Mouse (Mus musculus): ENCODE results near the gene Snai3. TPM values are rescaled to one million over a fixed set of nuclear protein-coding genes. Genes with fewer than 3 reads are reported as not detected.

Snai3 gene
- total RNA-seq, 2 experiments from 2014 or later = not detected

DNA sequence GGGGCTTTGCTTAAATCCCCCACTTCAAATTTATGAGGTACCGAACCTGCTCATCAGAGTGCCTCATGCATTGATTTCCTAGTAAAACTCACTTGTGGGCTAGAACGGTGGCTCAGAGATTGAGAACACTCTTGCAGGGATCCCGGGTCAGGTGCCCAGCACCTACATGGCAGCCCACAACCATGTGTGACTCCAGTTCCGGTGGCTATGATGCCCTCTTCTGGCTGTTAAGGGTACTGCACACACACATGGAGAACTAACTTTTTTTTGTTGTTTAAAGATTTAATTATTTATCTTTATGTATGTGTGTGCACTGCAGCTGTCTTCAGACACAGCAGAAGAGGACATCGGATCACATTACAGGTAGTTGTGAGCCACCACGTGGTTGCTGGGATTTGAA lies 25.2 kb downstream of the Snai3 start:
- DNase-seq (ENCODE audit: extremely low spot score in 1 of 2, low spot score in 2 of 2) = no peak
- intact Hi-C loops (cut with DNase I) = no loop called here

- intact Hi-C loops (cut with DNase I) = no loop called here
- no peak for DNase-seq (ENCODE audit: extremely low spot score in 1 of 2, low spot score in 2 of 2)
Observed at GRCm38 (mm10) chr8:122433269-122433905, 27.1 kb downstream of the Snai3 start.

GRCm38 (mm10) chr8:122432443-122433268 lies 27.9 kb downstream of the Snai3 start, which contains the start of gene Cyba:
TSS of gene Cyba (minus strand) at chr8:122432930.
- intact Hi-C loops (cut with DNase I) = no loop called here
- peak in 1 of 2 experiments; percentile 84 for DNase-seq (ENCODE audit: extremely low spot score in 1 of 2, low spot score in 2 of 2)

DNA sequence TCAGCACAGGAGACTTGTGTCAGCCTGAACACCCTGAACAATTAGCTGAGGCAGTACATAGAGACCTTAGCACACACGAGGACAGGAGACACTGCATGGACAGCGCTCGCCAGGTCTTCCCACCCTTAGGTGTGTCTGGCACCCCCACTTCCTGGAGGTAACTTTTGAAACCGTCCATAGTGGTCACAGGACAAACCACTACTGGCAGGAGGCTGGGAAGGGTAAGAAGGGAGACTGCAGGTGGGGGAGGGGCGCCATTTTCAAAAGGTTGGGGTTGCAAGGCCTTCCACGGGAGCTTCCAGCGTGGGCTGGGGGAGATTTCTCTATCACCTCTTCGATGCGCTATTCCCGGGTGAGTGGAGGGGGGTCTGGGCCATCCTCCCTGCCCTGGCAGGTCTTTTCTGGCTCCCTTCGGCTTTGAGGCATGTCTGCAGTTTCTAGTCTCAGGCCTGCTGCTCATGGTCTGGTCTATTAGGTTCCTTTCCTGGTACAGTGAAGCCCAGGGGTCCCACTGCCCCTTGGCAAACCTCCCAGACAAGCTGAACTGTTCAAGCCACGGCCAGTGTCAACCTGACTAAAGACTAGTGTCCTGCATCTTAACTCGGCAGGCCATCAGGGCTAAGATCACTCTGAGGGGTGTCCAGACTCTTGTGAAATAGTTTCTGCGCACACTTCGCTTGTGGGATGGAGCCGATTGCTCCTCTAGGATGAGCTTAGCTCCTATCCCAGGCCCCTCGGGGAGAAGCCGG lies 28.7 kb downstream of the Snai3 start:
- DNase-seq (ENCODE audit: extremely low spot score in 1 of 2, low spot score in 2 of 2) = no peak
- intact Hi-C loops (cut with DNase I) = no loop called here

- intact Hi-C loops (cut with DNase I) = no loop called here
- DNase-seq (ENCODE audit: extremely low spot score in 1 of 2, low spot score in 2 of 2) = no peak
Observed at GRCm38 (mm10) chr8:122430646-122431045, 29.9 kb downstream of the Snai3 start.

GRCm38 (mm10) chr8:122430058-122430636 lies 30.4 kb downstream of the Snai3 start:
- intact Hi-C loops (cut with DNase I) = no loop called here
- no peak for DNase-seq (ENCODE audit: extremely low spot score in 1 of 2, low spot score in 2 of 2)

DNA sequence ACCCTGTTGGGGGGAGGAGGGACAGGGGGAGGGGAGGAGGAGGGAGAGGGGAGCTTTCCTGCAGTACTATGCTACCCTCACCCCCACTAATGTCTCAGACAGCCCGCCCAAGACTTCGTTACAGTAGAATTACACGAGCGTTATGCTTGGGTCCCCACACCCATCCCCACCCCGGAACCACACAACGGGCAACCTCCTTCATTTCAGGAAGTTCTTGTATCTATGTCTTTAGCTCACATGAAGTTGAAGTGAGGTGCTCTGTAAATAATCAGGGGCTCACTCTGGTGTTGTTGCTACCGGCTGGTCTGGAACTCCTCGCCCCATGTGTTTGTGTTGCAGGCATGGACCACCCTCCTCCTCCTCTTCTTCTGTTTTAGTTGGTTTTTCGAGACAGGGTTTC lies 32.4 kb downstream of the Snai3 start:
- intact Hi-C loops (cut with DNase I) = no loop called here
- DNase-seq (ENCODE audit: extremely low spot score in 1 of 2, low spot score in 2 of 2) = no peak

DNA sequence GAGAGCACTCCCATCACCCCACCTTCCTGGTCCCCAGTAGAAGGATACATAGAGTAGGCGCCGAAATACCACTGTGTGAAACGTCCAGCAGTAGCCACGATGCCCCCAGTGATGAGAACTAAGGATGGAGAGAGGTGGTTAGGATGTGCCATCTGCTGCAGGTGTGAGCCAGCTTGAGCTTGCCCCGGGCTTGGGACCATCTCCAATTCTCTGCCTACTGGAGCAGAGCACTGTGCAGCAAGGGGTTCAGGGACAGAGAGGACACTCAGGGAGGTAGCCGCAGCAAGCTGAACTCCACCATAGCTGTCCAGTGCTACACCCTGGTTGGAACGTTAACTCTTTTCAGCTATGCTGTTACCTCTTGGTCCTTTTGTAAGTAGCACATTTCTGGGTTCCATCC lies 32.9 kb downstream of the Snai3 start:
- DNase-seq (ENCODE audit: extremely low spot score in 1 of 2, low spot score in 2 of 2) = peak in 1 of 2 experiments; percentile 13
- intact Hi-C loops (cut with DNase I) = no loop called here

GRCm38 (mm10) chr8:122426145-122426544 lies 34.4 kb downstream of the Snai3 start:
- no peak for DNase-seq (ENCODE audit: extremely low spot score in 1 of 2, low spot score in 2 of 2)
- intact Hi-C loops (cut with DNase I) = no loop called here

DNA sequence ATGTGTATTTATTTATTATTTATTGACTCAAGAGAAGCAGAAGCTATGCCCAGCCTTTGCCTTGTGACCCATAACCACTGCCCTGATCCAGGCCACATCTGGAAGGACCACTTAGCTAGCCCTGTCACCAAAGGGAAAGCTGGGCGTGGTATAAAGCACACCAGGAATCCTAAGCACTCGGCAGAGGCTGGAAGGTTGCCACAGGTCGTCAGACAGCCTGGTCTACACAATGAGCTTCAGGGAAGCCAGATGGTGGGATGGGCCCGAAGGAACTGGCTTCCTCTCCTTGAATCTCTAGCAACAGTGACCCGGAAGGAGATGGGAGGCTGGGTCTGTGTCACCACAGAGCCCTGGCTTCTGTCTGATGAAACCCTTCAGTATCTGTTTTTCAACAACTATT lies 36.9 kb downstream of the Snai3 start:
- intact Hi-C loops (cut with DNase I) = no loop called here
- DNase-seq (ENCODE audit: extremely low spot score in 1 of 2, low spot score in 2 of 2) = no peak

DNA sequence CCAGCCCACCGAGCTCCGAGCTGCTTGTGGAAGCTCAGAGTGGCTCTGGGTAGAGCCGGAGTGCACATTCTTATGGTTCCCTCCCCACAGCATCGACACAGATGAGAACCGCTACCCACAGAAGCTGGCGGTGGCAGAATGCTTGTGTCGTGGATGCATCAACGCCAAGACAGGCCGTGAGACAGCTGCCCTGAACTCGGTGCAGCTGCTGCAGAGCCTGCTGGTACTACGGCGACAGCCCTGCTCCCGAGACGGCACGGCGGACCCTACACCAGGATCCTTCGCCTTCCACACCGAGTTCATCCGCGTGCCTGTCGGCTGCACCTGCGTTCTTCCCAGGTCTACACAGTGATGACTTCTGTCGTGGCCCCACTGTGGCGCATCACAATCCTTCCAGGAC lies 37.3 kb downstream of the Snai3 start:
- no peak for DNase-seq (ENCODE audit: extremely low spot score in 1 of 2, low spot score in 2 of 2)
- intact Hi-C loops (cut with DNase I) = no loop called here

DNA sequence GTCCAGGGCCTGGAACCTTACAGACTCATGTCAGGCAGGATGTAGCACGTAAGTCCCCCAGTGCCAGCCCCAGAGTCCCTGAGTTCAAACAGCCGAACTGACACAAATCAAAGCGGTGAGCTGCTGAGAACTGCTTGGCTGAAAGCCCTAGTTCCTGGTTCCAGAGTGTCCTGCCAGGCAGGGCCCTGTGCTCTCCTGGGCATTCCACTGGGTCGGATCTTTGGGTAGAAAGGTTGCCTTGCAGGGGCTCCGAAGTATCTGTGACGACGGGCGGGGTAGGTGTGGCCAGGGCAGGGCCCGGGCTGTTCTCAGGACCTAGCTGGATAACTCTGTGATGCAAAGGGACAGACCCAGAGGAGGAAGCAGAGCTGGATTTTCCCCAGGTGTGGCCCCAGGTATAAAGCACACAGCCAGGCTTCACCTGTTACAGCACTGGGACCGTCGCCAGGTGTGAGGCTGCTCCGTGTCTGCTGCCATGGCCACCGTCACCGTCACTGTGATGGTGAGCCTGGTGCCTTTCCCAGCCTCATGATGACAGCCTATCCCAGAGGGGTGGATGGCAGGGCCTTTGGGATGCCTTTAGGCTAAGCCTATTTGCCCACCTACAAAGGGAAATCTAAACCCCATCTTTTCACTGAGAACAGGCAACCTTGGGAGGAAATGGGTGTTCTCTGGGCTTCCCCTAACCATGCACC lies 39.0 kb downstream of the Snai3 start, which contains the start of gene Il17c:
Gene Il17c, plus strand, starts transcription at position 645 of the 695 bp plus-strand sequence.
- intact Hi-C loops (cut with DNase I) = no loop called here
- DNase-seq (ENCODE audit: extremely low spot score in 1 of 2, low spot score in 2 of 2) = no peak

DNA sequence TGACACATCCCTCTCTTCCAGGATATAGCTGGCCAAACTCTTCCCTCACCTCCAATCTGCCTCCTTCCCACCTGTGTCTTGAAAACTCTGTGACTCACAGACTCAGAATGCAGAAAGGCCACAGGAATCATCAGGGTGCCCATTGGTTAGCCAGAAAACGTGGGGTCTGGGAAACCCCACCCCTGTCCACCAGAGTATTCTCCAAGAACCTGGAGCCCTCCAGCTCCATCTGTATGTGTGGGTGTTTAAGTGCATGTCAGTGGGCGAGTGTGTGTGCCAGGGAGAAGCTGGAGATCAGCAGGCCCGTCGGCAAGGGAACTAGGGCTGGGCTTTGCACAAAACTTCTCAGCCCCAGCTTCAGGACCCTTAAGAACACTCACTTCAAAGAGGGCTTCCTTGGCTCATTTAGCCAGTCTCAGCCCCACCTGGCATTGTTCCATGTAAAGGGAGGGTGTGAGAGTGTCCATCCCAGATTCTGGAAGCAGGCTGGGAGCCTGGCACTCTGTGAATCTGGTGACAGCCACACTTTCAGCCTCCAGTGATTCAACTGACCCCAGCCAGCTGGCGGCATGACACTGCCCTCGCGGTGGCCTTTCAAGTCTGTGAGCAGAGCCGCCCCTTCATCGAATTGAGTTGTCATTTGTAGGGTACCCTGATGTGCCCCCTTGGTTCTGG lies 40.5 kb downstream of the Snai3 start:
- intact Hi-C loops (cut with DNase I) = no loop called here

DNA sequence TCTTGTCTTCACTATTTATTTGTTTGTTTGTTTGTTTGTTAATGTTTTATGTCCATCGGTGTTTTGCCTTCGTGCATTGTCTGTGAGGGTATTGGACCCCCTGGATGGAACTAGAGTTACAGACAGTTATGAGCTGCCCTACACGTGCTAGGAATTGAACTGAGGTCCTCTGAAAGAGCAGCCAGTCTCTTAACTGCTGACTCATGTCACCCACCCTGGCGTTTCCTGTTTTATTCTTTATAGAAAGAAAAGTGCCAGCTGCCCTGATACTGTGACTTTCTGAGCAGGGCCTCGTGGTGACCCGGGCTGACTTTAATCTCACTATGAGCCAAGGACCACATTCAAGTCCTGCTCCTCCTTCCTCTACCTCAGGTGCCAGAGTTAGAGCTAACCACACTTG lies 45.0 kb downstream of the Snai3 start:
- intact Hi-C loops (cut with DNase I) = no loop called here
- DNase-seq (ENCODE audit: extremely low spot score in 1 of 2, low spot score in 2 of 2) = no peak

More for the DNA sequence above, 40.5 kb downstream of the Snai3 start:
- DNase-seq (ENCODE audit: extremely low spot score in 1 of 2, low spot score in 2 of 2) = peak; percentile 27 to 58

GRCm38 (mm10) chr8:122414311-122414710 lies 46.2 kb downstream of the Snai3 start:
- intact Hi-C loops (cut with DNase I) = no loop called here
- no peak for DNase-seq (ENCODE audit: extremely low spot score in 1 of 2, low spot score in 2 of 2)

DNA sequence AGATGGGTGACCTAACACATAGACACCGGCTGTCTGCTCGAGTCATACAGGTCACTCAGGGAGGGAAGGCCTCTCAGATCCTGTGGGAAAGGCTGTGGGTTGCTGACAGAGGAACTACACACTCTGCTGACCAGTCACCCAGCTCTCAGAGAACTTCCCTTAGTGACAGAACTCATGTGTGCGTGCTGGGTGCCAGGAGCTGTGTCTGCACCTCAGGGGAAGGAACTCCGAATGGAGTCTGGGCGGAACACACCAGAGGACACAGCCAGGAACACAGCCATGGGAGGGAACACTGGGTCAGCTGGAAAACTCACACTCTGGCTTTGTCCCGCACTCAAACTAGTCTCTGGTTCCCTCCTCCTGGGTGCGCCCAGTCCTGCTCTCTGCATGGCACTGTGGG lies 52.9 kb downstream of the Snai3 start:
- intact Hi-C loops (cut with DNase I) = no loop called here
- DNase-seq (ENCODE audit: extremely low spot score in 1 of 2, low spot score in 2 of 2) = no peak

GRCm38 (mm10) chr8:122405146-122405805 lies 55.3 kb downstream of the Snai3 start:
- no peak for DNase-seq (ENCODE audit: extremely low spot score in 1 of 2, low spot score in 2 of 2)
- intact Hi-C loops (cut with DNase I) = no loop called here

Data from left cerebral cortex, postnatal 10 days (tissue).